Mouse (Mus musculus) MEL (cell line): ENCODE data around the gene Ifi35. TPM values are rescaled to one million over a fixed set of nuclear protein-coding genes. Genes with fewer than 3 reads are reported as not detected.
A peak's percentile ranks its signal among the peaks of the same experiment; 100 is the strongest.

Source experiments
- DNase-seq: peaks from one replicate; pipeline ENCODE4 v3.0.0; 2011; ENCODE audit warnings: low read depth, low spot score
- H3K27ac ChIP-seq: 2 replicates; pipeline ENCODE4 v1.5.1; 2012; ENCODE audit warnings: low read depth, mild to moderate bottlenecking, control low read depth, low read length, moderate library complexity; ENCODE audit not compliant: control insufficient read depth
- H3K27me3 ChIP-seq, 2 experiments: fragments of 150-350 bp in 1 of 2; sonication (generic) in 1 of 2; 2 replicates each; pipeline ENCODE4 v1.6.1; 2012; ENCODE audit warnings: low read length in 2 of 2, mild to moderate bottlenecking in 2 of 2, improper control_type of control experiment in 1 of 2, moderate library complexity in 1 of 2; ENCODE audit not compliant: insufficient read depth in 2 of 2, control insufficient read depth in 1 of 2
- H3K36me3 ChIP-seq, 2 experiments: 2 replicates each; pipeline ENCODE4 v1.6.1; 2012 to 2014; ENCODE audit warnings: low read length in 2 of 2, improper control_type of control experiment in 1 of 2, inconsistent platforms in 1 of 2, mild to moderate bottlenecking in 1 of 2; ENCODE audit not compliant: insufficient read depth in 2 of 2, control insufficient read depth in 1 of 2
- H3K4me1 ChIP-seq, 2 experiments: fragments of 150-350 bp in 1 of 2; sonication (generic) in 1 of 2; 2 replicates each; pipeline ENCODE4 v1.6.1; 2012; ENCODE audit warnings: low read length in 2 of 2, improper control_type of control experiment in 1 of 2, mild to moderate bottlenecking in 1 of 2; ENCODE audit not compliant: insufficient read depth in 2 of 2, control insufficient read depth in 1 of 2
- H3K4me3 ChIP-seq, 2 experiments: fragments of 150-350 bp in 1 of 2; sonication (generic) in 1 of 2; 2 replicates each; pipeline ENCODE4 v1.5.1; 2012; ENCODE audit warnings: low read depth in 2 of 2, low read length in 2 of 2, mild to moderate bottlenecking in 2 of 2, moderate library complexity in 2 of 2, control low read depth in 1 of 2, improper control_type of control experiment in 1 of 2; ENCODE audit not compliant: control insufficient read depth in 1 of 2, insufficient read depth in 1 of 2
- H3K79me2 ChIP-seq: 2 replicates; pipeline ENCODE4 v1.6.1; 2012; ENCODE audit warnings: mild to moderate bottlenecking, low read length, moderate library complexity; ENCODE audit not compliant: control insufficient read depth, poor library complexity, insufficient read depth
- H3K9ac ChIP-seq: 2 replicates; pipeline ENCODE4 v1.6.1; 2012; ENCODE audit warnings: low read depth, mild to moderate bottlenecking, control low read depth, low read length, moderate library complexity; ENCODE audit not compliant: control insufficient read depth, poor library complexity, severe bottlenecking
- H3K9me3 ChIP-seq: fragments of 150-350 bp; sonication (generic); replicated peaks from 2 replicates; pipeline ENCODE4 v1.6.1; 2012; ENCODE audit warnings: mild to moderate bottlenecking, low read length, improper control_type of control experiment, moderate library complexity; ENCODE audit not compliant: insufficient read depth
- CHD1 ChIP-seq: IDR thresholded peaks from 2 replicates; pipeline ENCODE4 v1.6.1; 2012; ENCODE audit warnings: low read depth, mild to moderate bottlenecking, inconsistent platforms, low read length, improper control_type of control experiment
- CTCF ChIP-seq, 3 experiments: IDR thresholded peaks in 2 of 3; conservative IDR thresholded peaks in 1 of 3; 2 replicates each; pipeline ENCODE4 v1.5.1; 2011 to 2012; ENCODE audit warnings: low read length in 3 of 3, low read depth in 2 of 3, mild to moderate bottlenecking in 2 of 3, improper control_type of control experiment in 1 of 3, inconsistent platforms in 1 of 3, mixed read lengths in 1 of 3, moderate library complexity in 1 of 3; ENCODE audit not compliant: control insufficient read depth in 1 of 3, insufficient read depth in 1 of 3, poor library complexity in 1 of 3, severe bottlenecking in 1 of 3
- ELF1 ChIP-seq: IDR thresholded peaks from 2 replicates; pipeline ENCODE4 v1.6.1; 2014; ENCODE audit warnings: low read depth, mild to moderate bottlenecking, inconsistent platforms, low read length, improper control_type of control experiment, moderate library complexity
- EP300 ChIP-seq, 2 experiments: IDR thresholded peaks; 2 replicates each; pipeline ENCODE4 v1.6.1; 2011; ENCODE audit warnings: improper control_type of control experiment in 2 of 2, low read length in 2 of 2, low read depth in 1 of 2, mild to moderate bottlenecking in 1 of 2
- ETS1 ChIP-seq: IDR thresholded peaks from 2 replicates; pipeline ENCODE4 v1.6.1; 2012; ENCODE audit warnings: low read depth, mild to moderate bottlenecking, inconsistent platforms, low read length, improper control_type of control experiment, moderate library complexity
- GATA1 ChIP-seq: IDR thresholded peaks from 2 replicates; pipeline ENCODE4 v1.6.1; 2011; ENCODE audit warnings: low read depth, low read length, improper control_type of control experiment
- HCFC1 ChIP-seq: IDR thresholded peaks from 2 replicates; pipeline ENCODE4 v1.6.1; 2012; ENCODE audit warnings: low read depth, mild to moderate bottlenecking, inconsistent platforms, low read length, improper control_type of control experiment, moderate library complexity
- JUND ChIP-seq: IDR thresholded peaks from 2 replicates; pipeline ENCODE4 v1.6.1; 2011; ENCODE audit warnings: low read depth, mild to moderate bottlenecking, improper control_type of control experiment, low read length
- MAFK ChIP-seq: IDR thresholded peaks from 2 replicates; pipeline ENCODE4 v1.6.1; 2011; ENCODE audit warnings: low read depth, mild to moderate bottlenecking, low read length, improper control_type of control experiment, borderline replicate concordance
- MAX ChIP-seq: IDR thresholded peaks from 2 replicates; pipeline ENCODE4 v1.6.1; 2011; ENCODE audit warnings: low read length, improper control_type of control experiment
- MAZ ChIP-seq: IDR thresholded peaks from 2 replicates; pipeline ENCODE4 v1.6.1; 2012; ENCODE audit warnings: low read depth, mild to moderate bottlenecking, inconsistent platforms, low read length, improper control_type of control experiment
- MEF2A ChIP-seq: IDR thresholded peaks from 2 replicates; pipeline ENCODE4 v1.6.1; 2014; ENCODE audit warnings: low read depth, mild to moderate bottlenecking, inconsistent platforms, low read length, improper control_type of control experiment; ENCODE audit not compliant: poor library complexity, insufficient replicate concordance, severe bottlenecking; ENCODE audit errors: extremely low read depth
- MXI1 ChIP-seq: IDR thresholded peaks from 2 replicates; pipeline ENCODE4 v1.6.1; 2011; ENCODE audit warnings: mild to moderate bottlenecking, low read depth, low read length, improper control_type of control experiment
- MYB ChIP-seq: IDR thresholded peaks from 2 replicates; pipeline ENCODE4 v1.6.1; 2011; ENCODE audit warnings: mild to moderate bottlenecking, low read depth, low read length, improper control_type of control experiment
- MYC ChIP-seq: IDR thresholded peaks from 2 replicates; pipeline ENCODE4 v1.6.1; 2011; ENCODE audit warnings: low read depth, mild to moderate bottlenecking, low read length, improper control_type of control experiment, moderate library complexity
- NELFE ChIP-seq: IDR thresholded peaks from 2 replicates; pipeline ENCODE4 v1.6.1; 2011; ENCODE audit warnings: low read depth, low read length, improper control_type of control experiment
- NRF1 ChIP-seq: IDR thresholded peaks from 2 replicates; pipeline ENCODE4 v1.6.1; 2014; ENCODE audit warnings: low read depth, mild to moderate bottlenecking, inconsistent platforms, low read length, improper control_type of control experiment, moderate library complexity; ENCODE audit not compliant: poor library complexity, insufficient read depth, severe bottlenecking
- POLR2AphosphoS2 ChIP-seq: IDR thresholded peaks from 2 replicates; pipeline ENCODE4 v1.6.1; 2011; ENCODE audit warnings: low read length, improper control_type of control experiment
- POLR2AphosphoS5 ChIP-seq: IDR thresholded peaks from 2 replicates; pipeline ENCODE4 v1.6.1; 2012; ENCODE audit warnings: low read depth, borderline replicate concordance, mild to moderate bottlenecking, inconsistent platforms, low read length, moderate library complexity, mixed read lengths
- RAD21 ChIP-seq: IDR thresholded peaks from 2 replicates; pipeline ENCODE4 v1.6.1; 2011; ENCODE audit warnings: mild to moderate bottlenecking, low read depth, low read length, improper control_type of control experiment
- RCOR1 ChIP-seq: IDR thresholded peaks from 2 replicates; pipeline ENCODE4 v1.6.1; 2012; ENCODE audit warnings: low read depth, mild to moderate bottlenecking, inconsistent platforms, low read length, improper control_type of control experiment
- SIN3A ChIP-seq: IDR thresholded peaks from 2 replicates; pipeline ENCODE4 v1.6.1; 2012; ENCODE audit warnings: low read length, improper control_type of control experiment, inconsistent platforms
- SMC3 ChIP-seq: IDR thresholded peaks from 2 replicates; pipeline ENCODE4 v1.6.1; 2011; ENCODE audit warnings: low read depth, low read length, improper control_type of control experiment
- TAL1 ChIP-seq: IDR thresholded peaks from 2 replicates; pipeline ENCODE4 v1.6.1; 2012; ENCODE audit warnings: mild to moderate bottlenecking, inconsistent platforms, low read length, moderate library complexity, mixed read lengths
- TCF12 ChIP-seq: IDR thresholded peaks from 2 replicates; pipeline ENCODE4 v1.6.1; 2014; ENCODE audit warnings: low read depth, mild to moderate bottlenecking, inconsistent platforms, low read length, improper control_type of control experiment, moderate library complexity
- UBTF ChIP-seq: IDR thresholded peaks from 2 replicates; pipeline ENCODE4 v1.6.1; 2012; ENCODE audit warnings: low read depth, mild to moderate bottlenecking, inconsistent platforms, low read length, improper control_type of control experiment, moderate library complexity, borderline replicate concordance; ENCODE audit not compliant: insufficient read depth
- USF1 ChIP-seq: IDR thresholded peaks from 2 replicates; pipeline ENCODE4 v1.6.1; 2014; ENCODE audit warnings: low read depth, mild to moderate bottlenecking, inconsistent platforms, low read length, improper control_type of control experiment, moderate library complexity
- USF2 ChIP-seq, 2 experiments: IDR thresholded peaks; 2 replicates each; pipeline ENCODE4 v1.6.1; 2011 to 2012; ENCODE audit warnings: improper control_type of control experiment in 2 of 2, low read length in 2 of 2, borderline replicate concordance in 1 of 2, inconsistent platforms in 1 of 2, low read depth in 1 of 2, mild to moderate bottlenecking in 1 of 2; ENCODE audit not compliant: insufficient read depth in 1 of 2
- ZC3H11A ChIP-seq: IDR thresholded peaks from 2 replicates; pipeline ENCODE4 v1.6.1; 2012; ENCODE audit warnings: low read depth, mild to moderate bottlenecking, inconsistent platforms, low read length, improper control_type of control experiment
- ZMIZ1 ChIP-seq: IDR thresholded peaks from 2 replicates; pipeline ENCODE4 v1.6.1; 2012; ENCODE audit warnings: low read depth, mild to moderate bottlenecking, inconsistent platforms, low read length, improper control_type of control experiment, moderate library complexity
- polyA plus RNA-seq, 2 experiments: library from polyadenylated mRNA; stranded (reverse) in 1 of 2; unstranded in 1 of 2; fragments of >175 nt in 1 of 2; fragments of >200 nt in 1 of 2; gene quantifications; 2 replicates each; pipeline versions ENCODE4 v1.2.1 to v1.2.4; 2012; ENCODE audit warnings: low replicate concordance in 2 of 2, low read depth in 1 of 2; ENCODE audit not compliant: insufficient read length in 2 of 2, insufficient read depth in 1 of 2, missing spikeins in 1 of 2
- total RNA-seq: library from RNA; depleted of rRNA; stranded (reverse); fragments of 300-350 nt; gene quantifications from 2 replicates; pipeline ENCODE4 v1.2.3, GENCODE M21; 2012

Gene Ifi35
- total and polyA plus RNA-seq, 3 experiments, result 35.5 to 146 (median 64.4) TPM

DNA sequence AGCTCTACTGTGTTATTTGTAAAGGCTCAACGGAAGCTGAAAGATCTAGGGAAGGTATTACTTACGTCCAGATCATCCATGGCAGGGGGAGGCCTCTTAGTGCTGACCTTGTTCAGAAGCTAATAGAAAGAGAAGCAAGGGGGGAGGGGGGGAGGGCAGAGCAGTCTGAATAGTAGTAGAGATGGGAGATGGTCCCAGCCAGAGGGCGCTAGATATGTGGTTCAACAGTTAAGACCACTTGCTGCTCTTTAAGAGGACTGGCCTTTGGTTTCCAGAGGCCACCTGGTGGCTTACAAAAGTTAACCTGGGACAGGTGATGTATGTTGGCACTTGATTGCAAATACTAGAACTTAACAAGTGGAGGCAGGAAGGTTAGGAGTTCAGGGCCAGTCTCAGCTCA lies 28.6 kb upstream of the Ifi35 start:
- H3K79me2 ChIP-seq, result peaks cover 12% of the 10 kb centered on the region
- H3K36me3 ChIP-seq, result peaks cover 0 to 22% of the 10 kb centered on the region in 2 experiments; a peak in 3 of 4 replicates
- no peak overlapping the region for H3K4me3 ChIP-seq
- peak; percentile 61 for DNase-seq
- H3K9me3 ChIP-seq, result no peaks in the 10 kb centered on the region
- H3K27me3 ChIP-seq, result no peaks in the 10 kb centered on the region
- peak overlapping the region; percentile 17; the same call in 1 of the 2 replicates for H3K27ac ChIP-seq
- no peak overlapping the region for H3K9ac ChIP-seq
- H3K4me1 ChIP-seq, result peaks cover 12 to 17% of the 10 kb centered on the region in 2 experiments
- TF ChIP-seq CTCF (IDR thresholded peaks at IDR 0.05 in 2 of 3, conservative IDR thresholded peaks at IDR 0.05 in 1 of 3; ENCODE audit: control insufficient read depth in 1 of 3, insufficient read depth in 1 of 3, low read depth in 2 of 3, low read length in 3 of 3, poor library complexity in 1 of 3, severe bottlenecking in 1 of 3) (peak; percentile 22 to 52 (median 41)), TCF12 (no peak), SMC3 (peak; percentile 41)
- TF ChIP-seq, all 39 proteins: peak for 2

DNA sequence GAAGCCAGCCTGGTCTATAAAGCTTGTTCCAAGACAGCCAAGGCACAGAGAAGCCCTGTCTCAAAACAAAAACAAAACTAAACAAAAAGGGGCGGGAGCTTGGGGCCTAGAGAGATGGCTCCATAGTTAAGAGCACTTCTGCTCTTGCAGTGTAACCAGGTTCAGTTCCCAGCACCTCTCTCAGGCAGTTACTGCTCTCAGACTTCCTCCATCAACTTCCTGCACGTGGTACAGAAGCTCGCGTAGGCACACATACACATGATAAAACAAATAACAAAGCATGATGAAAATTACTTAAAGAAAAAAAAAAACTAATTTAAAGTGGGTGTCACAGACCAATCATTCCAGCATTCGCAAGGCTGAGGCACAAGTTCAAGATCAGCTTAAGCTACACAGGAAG lies 28.1 kb upstream of the Ifi35 start:
- Histone ChIP-seq H3K9me3 (no peaks in the 10 kb centered on the region), H3K36me3 (peaks cover 0 to 18% of the 10 kb centered on the region in 2 experiments; a peak in 3 of 4 replicates), H3K27me3 (no peaks in the 10 kb centered on the region), H3K79me2 (peaks cover 14% of the 10 kb centered on the region), H3K4me1 (peaks cover 12 to 17% of the 10 kb centered on the region in 2 experiments), H3K4me3 (peak overlapping the region in 1 of 2 experiments; percentile 28; a peak in 1 of 4 replicates), H3K27ac (peak overlapping the region; percentile 17; the same call in 1 of the 2 replicates), H3K9ac (peak overlapping the region; percentile 13; the same call in 1 of the 2 replicates)
- DNase-seq, result peak; percentile 81
- no peak for TF ChIP-seq CTCF (IDR thresholded peaks at IDR 0.05 in 2 of 3, conservative IDR thresholded peaks at IDR 0.05 in 1 of 3; ENCODE audit: control insufficient read depth in 1 of 3, insufficient read depth in 1 of 3, low read depth in 2 of 3, low read length in 3 of 3, poor library complexity in 1 of 3, severe bottlenecking in 1 of 3)
- no peak for TF ChIP-seq NELFE
- TF ChIP-seq MXI1, result peak; percentile 96
- TF ChIP-seq POLR2AphosphoS5, result no peak
- no peak for TF ChIP-seq CHD1
- peak; percentile 89 for TF ChIP-seq USF1
- TF ChIP-seq NRF1, result no peak
- TF ChIP-seq SMC3, result no peak
- TF ChIP-seq HCFC1, result peak; percentile 72
- 0 out of 4 replicates have a peak, but pooled peaks of 1 of the 2 experiments have one; percentile 10 for TF ChIP-seq EP300 (IDR thresholded peaks at IDR 0.05; ENCODE audit: low read depth in 1 of 2, low read length in 2 of 2)
- no peak for TF ChIP-seq ZMIZ1
- TF ChIP-seq ETS1, result peak; percentile 48; the same call in 1 of the 2 replicates
- no peak for TF ChIP-seq RCOR1
- no peak for TF ChIP-seq MEF2A
- peak; percentile 87 for TF ChIP-seq MYC
- peak; percentile 14 for TF ChIP-seq GATA1
- TF ChIP-seq MAFK, result no peak
- TF ChIP-seq JUND, result no peak
- peak; percentile 97 for TF ChIP-seq MAX
- TF ChIP-seq ZC3H11A, result no peak
- no peak for TF ChIP-seq RAD21
- no peak for TF ChIP-seq TAL1
- no peak for TF ChIP-seq UBTF
- no peak for TF ChIP-seq POLR2AphosphoS2
- peak in 1 of 2 experiments; percentile 37; a peak in 1 of 4 replicates for TF ChIP-seq USF2 (IDR thresholded peaks at IDR 0.05; ENCODE audit: borderline replicate concordance in 1 of 2, insufficient read depth in 1 of 2, low read depth in 1 of 2, low read length in 2 of 2)
- TF ChIP-seq SIN3A, result peak; percentile 95
- no peak for TF ChIP-seq ELF1
- TF ChIP-seq MYB, result no peak
- no peak for TF ChIP-seq MAZ
